Mouse (Mus musculus) regulatory T cell (primary cell): ENCODE measurements around the gene Slc24a5.
"Not testable (repeated sequence)": the region's sequence is repeated elsewhere in the genome, so short reads cannot be mapped to it uniquely, and the experiment has no call there.

Source experiments
- in situ Hi-C: fragments of 300-600 bp; cut with MboI, MseI; formaldehyde crosslinking; loops from one replicate; pipeline ENCODE4 v1.15.1; 2025; ENCODE audit warnings: high pct_unique_total_duplicates

The Slc24a5 gene

GRCm38 (mm10) chr2:125067894-125068293 lies at the start of gene Slc24a5:
TSS of gene Slc24a5 (plus strand) at chr2:125068124.
- in situ Hi-C loops: no loop called here

- in situ Hi-C loops: no loop called here
Observed at GRCm38 (mm10) chr2:125024386-125024785, 43.5 kb upstream of the Slc24a5 start.

- in situ Hi-C loops: no loop called here
Observed at GRCm38 (mm10) chr2:125026358-125027000, 41.4 kb upstream of the Slc24a5 start.

GRCm38 (mm10) chr2:125030591-125030990 lies 37.3 kb upstream of the Slc24a5 start:
- in situ Hi-C loops: no loop called here

DNA sequence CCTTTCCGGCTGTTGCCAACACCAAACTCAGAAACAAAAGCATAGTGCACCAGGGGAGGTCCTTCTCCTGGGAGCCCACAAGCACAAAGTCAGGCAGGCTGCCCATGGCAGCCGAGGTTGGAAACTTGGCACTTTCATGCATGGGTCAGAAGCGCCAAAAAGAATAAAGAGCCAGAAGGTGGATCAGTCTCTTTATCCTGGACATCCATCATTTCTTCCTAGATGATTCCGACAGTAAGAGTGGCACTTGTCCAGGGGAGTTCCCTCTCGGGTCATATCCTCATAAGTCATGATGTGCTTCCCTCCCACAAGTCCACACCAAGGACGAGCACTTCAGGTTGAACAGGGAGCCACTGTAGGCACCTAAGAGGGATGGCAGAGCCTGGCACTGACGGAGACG lies 36.8 kb upstream of the Slc24a5 start:
- in situ Hi-C loops: no loop called here

GRCm38 (mm10) chr2:125031562-125032257 lies 36.2 kb upstream of the Slc24a5 start:
- in situ Hi-C loops: no loop called here

GRCm38 (mm10) chr2:125032258-125032973 lies 35.5 kb upstream of the Slc24a5 start:
- in situ Hi-C loops: no loop called here

DNA sequence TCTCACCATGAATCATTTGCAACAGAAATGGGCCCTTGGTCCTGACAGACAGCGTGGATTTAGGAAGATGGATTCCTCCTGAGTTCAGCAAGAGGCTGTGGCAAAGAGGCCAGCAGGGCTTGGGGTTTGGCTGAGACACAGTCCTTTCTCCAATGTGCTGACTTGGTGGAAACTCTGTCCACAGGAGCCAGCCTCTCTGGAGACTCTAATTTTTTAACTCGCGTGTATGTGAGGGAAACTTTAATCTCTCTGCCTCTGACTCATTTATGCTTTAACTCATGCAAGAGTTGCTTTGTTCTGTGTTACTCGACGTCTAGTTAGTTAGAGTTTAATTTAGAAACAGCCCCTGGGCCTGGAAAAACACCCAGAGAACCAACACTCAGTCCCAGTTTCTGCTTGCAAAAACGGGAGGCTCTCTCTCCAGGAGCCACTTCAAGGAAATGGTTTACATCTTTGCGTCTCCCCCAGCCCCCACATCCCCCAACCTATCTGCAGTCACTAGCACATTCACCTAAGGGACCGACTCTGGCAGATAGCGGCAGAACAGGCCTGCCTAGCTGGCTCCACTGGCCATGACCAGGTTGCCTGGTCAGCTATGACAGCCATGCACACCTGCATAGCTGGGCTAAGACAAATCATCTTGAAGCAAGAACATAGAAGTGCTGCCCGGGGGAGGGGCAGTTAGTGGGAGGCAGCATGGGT lies 34.7 kb upstream of the Slc24a5 start:
- in situ Hi-C loops: no loop called here

- in situ Hi-C loops: no loop called here
Observed at GRCm38 (mm10) chr2:125055316-125055903, 12.5 kb upstream of the Slc24a5 start.

DNA sequence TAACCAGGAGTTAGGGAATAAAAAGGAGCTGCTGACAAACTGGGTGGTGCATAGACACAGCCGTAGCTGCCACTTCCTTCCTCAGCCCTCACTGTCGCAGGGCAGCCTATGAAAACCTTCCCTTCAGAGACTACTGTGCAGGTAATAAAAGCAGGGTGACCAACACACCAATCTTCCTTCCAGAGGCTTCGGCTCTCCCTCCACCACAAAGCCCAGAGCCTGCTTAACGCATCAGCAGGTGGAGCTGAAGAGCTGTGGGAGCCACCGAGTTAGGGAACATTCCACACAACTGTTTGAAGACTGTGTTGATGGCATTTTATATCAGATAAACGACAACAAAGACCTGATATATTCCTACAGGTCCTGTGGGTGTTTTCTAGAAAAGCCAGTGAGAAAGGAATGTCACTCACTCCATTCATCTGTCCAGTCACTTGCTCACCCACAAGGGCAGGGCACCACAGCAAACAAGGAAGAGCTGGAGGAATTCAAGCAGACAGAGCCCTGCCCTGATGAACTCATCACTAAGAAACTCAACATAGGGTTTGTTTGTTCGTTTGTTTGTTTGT lies 10.6 kb upstream of the Slc24a5 start:
- in situ Hi-C loops: no loop called here

- in situ Hi-C loops: no loop called here
Observed at GRCm38 (mm10) chr2:125061451-125061850, 6.5 kb upstream of the Slc24a5 start.

- in situ Hi-C loops: no loop called here
Observed at GRCm38 (mm10) chr2:125062944-125063343, 5.0 kb upstream of the Slc24a5 start.

- in situ Hi-C loops: no loop called here
Observed at GRCm38 (mm10) chr2:125067373-125067772, 551 bp upstream of the Slc24a5 start.

GRCm38 (mm10) chr2:125068696-125069095 lies 772 bp downstream of the Slc24a5 start:
- in situ Hi-C loops: no loop called here

DNA sequence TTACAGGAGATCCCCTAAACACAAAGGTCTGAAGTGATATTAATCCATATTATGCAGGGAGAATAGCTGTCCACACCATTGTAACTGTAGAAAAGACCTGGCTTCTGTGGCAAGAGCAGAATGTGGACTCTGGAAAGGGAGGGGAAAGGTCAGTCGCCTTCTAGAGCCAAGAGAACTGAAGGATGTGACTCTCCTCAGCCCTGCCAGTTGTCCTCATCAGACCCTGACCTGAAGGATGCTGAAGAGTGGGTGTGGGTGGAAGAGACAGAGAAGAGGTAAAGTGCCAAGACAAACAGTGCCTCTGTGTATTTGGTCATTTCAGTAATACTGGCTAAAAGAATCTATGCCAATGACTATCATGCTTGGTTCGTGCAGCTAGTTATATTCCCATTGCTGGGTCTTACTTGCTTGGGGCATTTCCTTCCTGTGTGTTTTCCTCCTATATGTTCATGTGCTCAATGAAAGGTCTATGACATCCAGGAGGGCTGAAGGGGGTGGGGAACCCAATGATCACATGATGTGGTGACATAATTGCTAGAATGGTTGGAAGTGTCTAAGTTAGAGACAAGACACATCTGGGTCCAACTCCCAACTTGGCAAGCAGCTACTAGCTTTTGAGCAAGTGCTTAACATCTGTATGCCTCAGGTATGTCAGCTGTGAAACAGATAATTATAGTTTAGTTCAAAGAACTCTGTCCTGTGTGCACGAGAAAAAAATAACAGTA lies 5.3 kb downstream of the Slc24a5 start:
- in situ Hi-C loops: no loop called here

DNA sequence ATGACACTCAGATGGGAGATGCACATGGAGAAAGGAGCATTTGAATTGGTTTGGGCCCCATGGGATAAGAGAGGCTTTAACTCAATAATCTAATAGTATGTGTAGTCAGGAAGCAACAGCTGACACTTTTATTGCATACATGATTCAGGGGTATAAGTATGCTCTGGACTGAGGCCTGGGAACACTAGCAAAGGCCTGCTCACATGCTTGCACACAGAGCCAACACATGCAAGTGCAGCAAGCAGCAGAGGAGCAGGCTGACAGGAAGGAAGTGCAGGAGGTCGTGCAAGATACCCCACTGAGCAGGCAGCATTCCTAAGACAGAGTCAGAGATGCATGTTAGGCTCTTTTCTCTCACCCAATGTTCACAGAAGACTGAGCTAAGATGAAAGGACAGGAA lies 16.0 kb downstream of the Slc24a5 start:
- in situ Hi-C loops: no loop called here

DNA sequence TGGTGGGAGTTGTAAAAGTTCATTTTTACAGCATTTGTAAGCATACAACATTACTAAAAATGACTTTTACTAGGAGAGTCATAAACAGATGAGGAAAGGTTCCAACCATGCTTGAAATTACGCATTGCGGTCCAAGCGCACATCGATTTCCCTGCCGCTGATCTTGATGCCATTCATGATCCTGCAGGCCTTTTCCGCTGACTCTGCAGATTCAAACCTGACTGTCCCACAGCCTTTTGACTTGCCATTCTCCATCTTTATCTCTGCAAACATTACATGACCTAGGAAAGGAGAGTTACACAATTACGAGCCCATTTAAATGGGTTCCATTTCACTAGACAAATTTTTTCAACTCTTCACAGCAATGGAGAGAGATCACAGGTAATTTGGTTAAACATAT lies 20.8 kb downstream of the Slc24a5 start:
- in situ Hi-C loops: no loop called here

DNA sequence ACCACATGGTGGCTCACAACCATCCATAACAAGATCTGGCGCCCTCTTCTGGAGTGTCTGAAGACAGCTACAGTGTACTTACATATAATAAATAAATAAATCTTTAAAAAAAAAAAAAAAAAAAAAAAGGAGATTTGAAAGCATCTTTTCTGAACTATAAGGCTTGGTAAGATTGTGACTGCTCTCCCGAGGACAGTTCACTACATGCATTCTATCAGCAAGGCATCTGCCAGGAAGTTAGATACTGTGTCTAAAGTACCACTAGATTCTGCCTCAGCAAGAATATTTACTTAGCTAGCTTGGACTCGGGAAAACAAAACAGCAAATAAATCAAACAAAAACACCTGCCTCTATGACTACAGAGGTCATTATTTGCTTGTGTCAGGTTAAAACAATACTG lies 24.2 kb downstream of the Slc24a5 start:
- in situ Hi-C loops: not testable (repeated sequence)

GRCm38 (mm10) chr2:125104491-125104890 lies 36.6 kb downstream of the Slc24a5 start:
- in situ Hi-C loops: not testable (repeated sequence)

DNA sequence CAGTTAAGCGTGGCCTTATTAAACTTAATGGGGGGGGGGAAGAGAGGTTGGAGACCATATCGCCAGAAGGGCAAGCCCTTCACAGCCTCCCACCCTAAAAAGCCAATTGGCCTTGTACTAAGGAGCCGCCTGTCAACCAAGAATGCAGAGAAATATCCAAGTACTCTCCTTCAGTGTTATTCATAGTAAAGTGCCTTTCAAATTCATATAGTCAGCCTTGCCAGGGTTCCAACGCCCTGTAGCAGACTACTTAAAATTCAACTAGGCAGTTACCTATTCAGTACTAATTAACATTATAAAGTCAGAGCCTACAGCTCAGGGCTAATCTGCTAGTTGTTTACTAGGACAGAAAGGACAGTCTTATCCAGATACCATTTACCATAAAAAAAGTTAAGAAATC lies 38.6 kb downstream of the Slc24a5 start:
- in situ Hi-C loops: not testable (repeated sequence)
